In genomic region chr9:62423871-62424270, GRCm38 (mm10) we compare ENCODE assay signal across 25 mouse cellular contexts.
"Had no signal": no experiment of that assay in that cellular context is flagged by ENCODE, and none has a peak within 500 bp of the region (broad histone marks: within the 10 kb centered on the region; RNA-seq: fewer than 3 reads in every experiment).

No protein-coding gene starts in this region.

- H3K9me3 ChIP-seq: heart, embryonic 15.5 days; hindbrain, embryonic 10.5 days; hindbrain, embryonic 12.5 days; intestine, embryonic 15.5 days; limb, embryonic 10.5 days; limb, embryonic 12.5 days; liver, embryonic 13.5 days; liver, embryonic 15.5 days had no signal

- H3K36me3 ChIP-seq: heart, embryonic 15.5 days; intestine, embryonic 15.5 days; limb, embryonic 10.5 days; limb, embryonic 12.5 days; liver, embryonic 13.5 days; liver, embryonic 15.5 days had no signal

- H3K27ac ChIP-seq: hindbrain, embryonic 10.5 days; hindbrain, embryonic 12.5 days; hindbrain, embryonic 14.5 days; intestine, embryonic 15.5 days; left cerebral cortex, adult 2 months; limb, embryonic 10.5 days; limb, embryonic 12.5 days; liver, embryonic 13.5 days; liver, embryonic 15.5 days had no signal

- ATAC-seq: hindbrain, embryonic 16.5 days; inflammation-experienced regulatory T-cells, adult 6 months; intestine, embryonic 15.5 days; intestine, postnatal 0 days had no signal

- H3K4me3 ChIP-seq: heart, adult 2 months; heart, embryonic 13.5 days; heart, embryonic 15.5 days; hindbrain, embryonic 10.5 days; hindbrain, embryonic 12.5 days; intestine, embryonic 15.5 days; left cerebral cortex, adult 2 months; limb, embryonic 10.5 days; limb, embryonic 12.5 days; liver, embryonic 13.5 days; liver, embryonic 15.5 days had no signal

- H3K4me2 ChIP-seq: heart, embryonic 11.5 days; heart, embryonic 13.5 days; heart, embryonic 15.5 days; hindbrain, embryonic 12.5 days; hindbrain, embryonic 14.5 days; intestine, embryonic 15.5 days; limb, embryonic 12.5 days; liver, embryonic 11.5 days; liver, embryonic 13.5 days; liver, embryonic 15.5 days had no signal

- H3K27me3 ChIP-seq: heart, embryonic 13.5 days; heart, embryonic 15.5 days; hindbrain, embryonic 12.5 days; intestine, embryonic 15.5 days; limb, embryonic 12.5 days; liver, embryonic 13.5 days; liver, embryonic 15.5 days had no signal

- H3K9ac ChIP-seq: heart, embryonic 13.5 days; heart, embryonic 15.5 days; hindbrain, embryonic 12.5 days; hindbrain, embryonic 14.5 days; intestine, embryonic 15.5 days; limb, embryonic 12.5 days; liver, embryonic 13.5 days; liver, embryonic 15.5 days had no signal

- DNase-seq: gastrocnemius, postnatal 25 days; heart, adult 2 months; heart, postnatal 4 days; kidney, adult 18-20 months; kidney, adult 8-10 months; kidney, postnatal 10 days; kidney, postnatal 4 days; layer of hippocampus, adult 9-11 months; liver; liver, embryonic 13.5 days had no signal
